8 mouse cellular contexts compared by ENCODE assay signal in the genomic region with DNA sequence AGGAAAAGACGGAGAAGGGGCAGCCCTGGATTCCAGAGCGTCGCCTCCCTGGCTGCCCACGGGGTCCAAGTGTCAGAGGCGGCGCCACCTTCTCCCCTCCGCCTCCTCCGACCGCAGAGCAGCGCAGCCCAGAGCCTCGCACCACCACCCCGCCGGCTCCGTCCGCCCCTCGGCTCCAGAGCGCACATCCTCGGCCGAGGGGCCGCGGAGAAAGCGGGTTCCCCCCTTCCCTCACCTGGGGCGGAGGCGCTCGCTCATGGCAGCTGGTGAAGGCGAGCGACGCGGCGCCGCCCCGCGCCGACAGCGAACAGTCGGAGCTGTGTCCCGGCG. TPM values are rescaled to one million over a fixed set of nuclear protein-coding genes. Genes with fewer than 3 reads are reported as not detected.
DNase-seq lines count a peak whose midpoint lies in the region; ATAC-seq and TF ChIP-seq lines count a peak whose summit lies in the region.

No protein-coding gene starts in this region.

- H3K36me3 ChIP-seq in CH12.LX (replicated peaks in 1 of 2; ENCODE audit: control insufficient read depth in 1 of 2, insufficient read depth in 1 of 2, low read length in 1 of 2), result peaks cover 11 to 37% of the 10 kb centered on the region in 2 experiments
- H3K36me3 ChIP-seq in forebrain, embryonic 14.5 days (ENCODE audit: control insufficient read depth, insufficient read depth, low read length), result peaks cover 6% of the 10 kb centered on the region
- H3K36me3 ChIP-seq in liver, postnatal 0 days (replicated peaks; ENCODE audit: insufficient read depth, low read length), result peaks cover 12% of the 10 kb centered on the region; the same call in 1 of the 2 replicates

- in situ Hi-C loops in CH12.LX (cut with MboI; ENCODE audit: low pct_ligation_motif_present, low pct_unique_long_range_greater_than_20kb, low sequenced_read_pairs), result no loop called here

- TF ChIP-seq POLR2A in CH12.LX (IDR thresholded peaks at IDR 0.05; ENCODE audit: low read depth, low read length), result no peak

- peak overlapping the region; percentile 92 for H3K27ac ChIP-seq in gastrocnemius, adult 2 months
- H3K27ac ChIP-seq in CH12.LX (ENCODE audit: insufficient read depth, low read depth), result peak overlapping the region; percentile 81
- H3K27ac ChIP-seq in forebrain, embryonic 14.5 days (ENCODE audit: low read depth, low read length), result peak overlapping the region; percentile 93
- peak overlapping the region; percentile 98 for H3K27ac ChIP-seq in liver, postnatal 0 days (ENCODE audit: low read depth)

- no peak for TF ChIP-seq CTCF in gastrocnemius, adult 2 months (IDR thresholded peaks at IDR 0.05)
- 0 out of 4 replicates have a peak, but pooled peaks of 1 of the 2 experiments have one; percentile 3 for TF ChIP-seq CTCF in CH12.LX (conservative IDR thresholded peaks at IDR 0.05 in 1 of 2, IDR thresholded peaks at IDR 0.05 in 1 of 2; ENCODE audit: low read depth in 2 of 2, low read length in 2 of 2)
- TF ChIP-seq CTCF in liver, postnatal 0 days (IDR thresholded peaks at IDR 0.05; ENCODE audit: low read depth), result 0 out of 2 replicates have a peak, but pooled peaks have one; percentile 5

- DNase-seq in gastrocnemius, adult 2 months, result no peak
- no peak for DNase-seq in gastrocnemius, postnatal 4 days (ENCODE audit: low spot score in 2 of 2)
- no peak for DNase-seq in CH12.LX (ENCODE audit: extremely low read depth)
- DNase-seq in forebrain, embryonic 14.5 days (ENCODE audit: low spot score), result no peak
- DNase-seq in liver, postnatal 0 days, result no peak
- DNase-seq in adrenal gland, adult 8-10 months, result no peak
- no peak for DNase-seq in retina, postnatal 1 day
- no peak for DNase-seq in adrenal gland, postnatal 25 days

- peaks cover 7 to 55% of the 10 kb centered on the region in 2 experiments for H3K4me1 ChIP-seq in CH12.LX (ENCODE audit: control insufficient read depth in 1 of 2, insufficient read depth in 2 of 2)
- peaks cover 23% of the 10 kb centered on the region for H3K4me1 ChIP-seq in forebrain, embryonic 14.5 days (ENCODE audit: control insufficient read depth, insufficient read depth, low read length)
- peaks cover 34% of the 10 kb centered on the region for H3K4me1 ChIP-seq in liver, postnatal 0 days (ENCODE audit: insufficient read depth)

- TF ChIP-seq EP300 in CH12.LX (IDR thresholded peaks at IDR 0.05; ENCODE audit: low read length), result no peak
- TF ChIP-seq EP300 in liver, postnatal 0 days (IDR thresholded peaks at IDR 0.05; ENCODE audit: low read depth), result no peak

- no peak for TF ChIP-seq RAD21 in CH12.LX (IDR thresholded peaks at IDR 0.05; ENCODE audit: low read depth, low read length)

- H3K4me2 ChIP-seq in CH12.LX (ENCODE audit: insufficient read depth, low read depth, poor library complexity, severe bottlenecking), result peak overlapping the region; percentile 96; the same call in 1 of the 2 replicates
- H3K4me2 ChIP-seq in forebrain, embryonic 14.5 days (ENCODE audit: low read length), result peak overlapping the region; percentile 95
- peak overlapping the region; percentile 95 for H3K4me2 ChIP-seq in liver, postnatal 0 days (ENCODE audit: low read depth, low read length)

- WGBS in forebrain, embryonic 14.5 days, result 0% methylated on average over 23 of the region's 38 CpGs
- 2% methylated on average over 23 of the region's 38 CpGs for WGBS in liver, postnatal 0 days (ENCODE audit: insufficient replicate concordance)

- H3K79me2 ChIP-seq in CH12.LX (replicated peaks; ENCODE audit: control insufficient read depth, extremely low read depth, insufficient read depth, poor library complexity, severe bottlenecking), result peaks cover 79% of the 10 kb centered on the region

- peak overlapping the region; percentile 95 for H3K9ac ChIP-seq in CH12.LX (ENCODE audit: insufficient read depth, low read depth)
- peak overlapping the region; percentile 89 for H3K9ac ChIP-seq in forebrain, embryonic 14.5 days (ENCODE audit: low read length)
- peak overlapping the region; percentile 97 for H3K9ac ChIP-seq in liver, postnatal 0 days (replicated peaks)

- no peaks in the 10 kb centered on the region for H3K27me3 ChIP-seq in CH12.LX (replicated peaks)
- H3K27me3 ChIP-seq in forebrain, embryonic 14.5 days (replicated peaks; ENCODE audit: control insufficient read depth, insufficient read depth, low read length), result no peaks in the 10 kb centered on the region
- no peaks in the 10 kb centered on the region for H3K27me3 ChIP-seq in liver, postnatal 0 days (ENCODE audit: insufficient read depth, low read length)

- dilution Hi-C loops in CH12.LX (cut with MboI; ENCODE audit: extremely low pct_ligation_motif_present, extremely low pct_unique_long_range_greater_than_20kb, low sequenced_read_pairs), result no loop called here

- H3K9me3 ChIP-seq in CH12.LX (replicated peaks; ENCODE audit: low read length), result no peaks in the 10 kb centered on the region
- no peaks in the 10 kb centered on the region for H3K9me3 ChIP-seq in forebrain, embryonic 14.5 days (replicated peaks; ENCODE audit: control insufficient read depth, low read length)
- H3K9me3 ChIP-seq in liver, postnatal 0 days (ENCODE audit: low read length), result no peaks in the 10 kb centered on the region

- intact Hi-C loops in gastrocnemius, adult 2 months (cut with DNase I), result loop anchor here (5.0 kb wide), 1 partner anchor 36 kb away; a partner anchor contains a TSS

- no peak for ATAC-seq in forebrain, embryonic 14.5 days
- ATAC-seq in liver, postnatal 0 days, result no peak

- H3K4me3 ChIP-seq in gastrocnemius, adult 2 months, result peak overlapping the region; percentile 89
- peak overlapping the region; percentile 84 to 95 (median 90) for H3K4me3 ChIP-seq in CH12.LX (replicated peaks in 1 of 3; ENCODE audit: low read depth in 2 of 3, low read length in 2 of 3, poor library complexity in 1 of 3)
- H3K4me3 ChIP-seq in forebrain, embryonic 14.5 days (ENCODE audit: low read depth, low read length), result peak overlapping the region; percentile 95
- peak overlapping the region; percentile 97 for H3K4me3 ChIP-seq in liver, postnatal 0 days (ENCODE audit: low read depth, low read length)

TF ChIP-seq in CH12.LX, 34 proteins besides CTCF, POLR2A, EP300 and RAD21 (continues in another document):
- TF ChIP-seq HCFC1 (IDR thresholded peaks at IDR 0.05; ENCODE audit: low read depth, low read length) (no peak), ETS1 (conservative IDR thresholded peaks at IDR 0.05; ENCODE audit: low read depth, low read length) (no peak), PAX5 (IDR thresholded peaks at IDR 0.05; ENCODE audit: low read length) (no peak), NELFE (IDR thresholded peaks at IDR 0.05; ENCODE audit: low read depth, low read length) (no peak), MAFK (IDR thresholded peaks at IDR 0.05; ENCODE audit: insufficient replicate concordance, low read length) (no peak)

RNA-seq across cellular contexts. Expression of a gene that starts 0.4 kb away (rescaled TPM):
- total RNA-seq in gastrocnemius, adult 2 months (2021), result 10 to 100 TPM; 29.0 to 33.0 TPM
- total RNA-seq in gastrocnemius, postnatal 4 days (2021), result 10 to 100 TPM; 29.4 to 31.3 TPM
- total RNA-seq in CH12.LX (2012; rRNA removed) (34.9 and 35.3 TPM in 2 replicates), CH12.LX (2014; rRNA removed) (11.6 and 14.6 TPM in 2 replicates)
- polyA plus RNA-seq in CH12.LX (2012; ENCODE audit: insufficient read length, low read depth), result 55.0 and 57.0 TPM in 2 replicates
- polyA plus RNA-seq in forebrain, embryonic 14.5 days (2014; fragmentation: Nextera tagmentation; extraction: Ambion mirVana), result 53.2 and 53.7 TPM in 2 replicates
- polyA plus RNA-seq in liver, postnatal 0 days (2015; fragmentation: Nextera tagmentation; extraction: Ambion mirVana), result 24.1 and 26.5 TPM in 2 replicates
- 10 to 100 TPM; 28.9 to 34.4 (median 31.0) TPM for total RNA-seq in adrenal gland, adult 8-10 months (2022)
- 29.1 and 30.5 TPM in 2 replicates for total RNA-seq in adrenal gland, postnatal 25 days (2021)

RNA-seq across cellular contexts. Expression of a gene that starts 0.6 kb away (rescaled TPM):
- 1 to 10 TPM; 4.5 to 6.3 TPM for total RNA-seq in gastrocnemius, adult 2 months (2021)
- 10 to 100 TPM; 11.3 to 16.7 TPM for total RNA-seq in gastrocnemius, postnatal 4 days (2021)
- total RNA-seq in CH12.LX (2012; rRNA removed) (25.1 and 30.1 TPM in 2 replicates), CH12.LX (2014; rRNA removed) (25.6 and 29.6 TPM in 2 replicates)
- polyA plus RNA-seq in CH12.LX (2012; ENCODE audit: insufficient read length, low read depth), result 24.7 and 26.2 TPM in 2 replicates
- polyA plus RNA-seq in forebrain, embryonic 14.5 days (2014; fragmentation: Nextera tagmentation; extraction: Ambion mirVana), result 27.0 and 28.4 TPM in 2 replicates
- 4.3 and 4.6 TPM in 2 replicates for polyA plus RNA-seq in liver, postnatal 0 days (2015; fragmentation: Nextera tagmentation; extraction: Ambion mirVana)
- total RNA-seq in adrenal gland, adult 8-10 months (2022), result 10 to 100 TPM; 16.7 to 21.8 (median 18.1) TPM
- total RNA-seq in adrenal gland, postnatal 25 days (2021), result 21.7 and 22.4 TPM in 2 replicates

RNA-seq across cellular contexts. Expression of a gene that starts 26.2 kb away (rescaled TPM):
- not detected for total RNA-seq in gastrocnemius, adult 2 months (2021)
- total RNA-seq in gastrocnemius, postnatal 4 days (2021), result not detected
- total RNA-seq in CH12.LX (2012; rRNA removed), result 0.13 TPM in 1 of 2 replicates, not detected in the other
- total RNA-seq in CH12.LX (2014; rRNA removed), result not detected in 2 replicates
- polyA plus RNA-seq in CH12.LX (2012; ENCODE audit: insufficient read length, low read depth), result 0.43 and 0.53 TPM in 2 replicates
- polyA plus RNA-seq in forebrain, embryonic 14.5 days (2014; fragmentation: Nextera tagmentation; extraction: Ambion mirVana), result not detected in 2 replicates
- 0.38 and 0.46 TPM in 2 replicates for polyA plus RNA-seq in liver, postnatal 0 days (2015; fragmentation: Nextera tagmentation; extraction: Ambion mirVana)
- under 1 TPM; 0.43 to 1.00 (median 0.75) TPM for total RNA-seq in adrenal gland, adult 8-10 months (2022)
- 0.76 TPM in 2 replicates for total RNA-seq in adrenal gland, postnatal 25 days (2021)

RNA-seq across cellular contexts. Expression of a gene that starts 33.7 kb away (rescaled TPM):
- 1 to 10 TPM; 1.8 to 3.0 TPM for total RNA-seq in gastrocnemius, adult 2 months (2021)
- 1 to 10 TPM; 8.2 to 8.9 TPM for total RNA-seq in gastrocnemius, postnatal 4 days (2021)
- total RNA-seq in CH12.LX (2012; rRNA removed) (52.2 and 54.4 TPM in 2 replicates), CH12.LX (2014; rRNA removed) (43.2 and 44.9 TPM in 2 replicates)
- polyA plus RNA-seq in CH12.LX (2012; ENCODE audit: insufficient read length, low read depth), result 51.0 and 53.1 TPM in 2 replicates
- 29.5 and 32.4 TPM in 2 replicates for polyA plus RNA-seq in forebrain, embryonic 14.5 days (2014; fragmentation: Nextera tagmentation; extraction: Ambion mirVana)
- 10.2 and 10.9 TPM in 2 replicates for polyA plus RNA-seq in liver, postnatal 0 days (2015; fragmentation: Nextera tagmentation; extraction: Ambion mirVana)
- 10 to 100 TPM; 32.5 to 40.2 (median 36.8) TPM for total RNA-seq in adrenal gland, adult 8-10 months (2022)
- 19.8 and 26.3 TPM in 2 replicates for total RNA-seq in adrenal gland, postnatal 25 days (2021)

RNA-seq across cellular contexts. Expression of a gene that starts 34.6 kb away (rescaled TPM):
- 10 to 100 TPM; 18.5 to 19.1 TPM for total RNA-seq in gastrocnemius, adult 2 months (2021)
- 10 to 100 TPM; 23.0 to 26.6 TPM for total RNA-seq in gastrocnemius, postnatal 4 days (2021)
- total RNA-seq in CH12.LX (2012; rRNA removed) (28.2 and 28.6 TPM in 2 replicates), CH12.LX (2014; rRNA removed) (15.4 and 15.8 TPM in 2 replicates)
- polyA plus RNA-seq in CH12.LX (2012; ENCODE audit: insufficient read length, low read depth), result 31.5 and 38.6 TPM in 2 replicates
- 28.8 and 33.9 TPM in 2 replicates for polyA plus RNA-seq in forebrain, embryonic 14.5 days (2014; fragmentation: Nextera tagmentation; extraction: Ambion mirVana)
- polyA plus RNA-seq in liver, postnatal 0 days (2015; fragmentation: Nextera tagmentation; extraction: Ambion mirVana), result 6.5 and 7.1 TPM in 2 replicates
- total RNA-seq in adrenal gland, adult 8-10 months (2022), result 10 to 100 TPM; 45.5 to 63.0 (median 54.6) TPM
- total RNA-seq in adrenal gland, postnatal 25 days (2021), result 47.7 and 56.8 TPM in 2 replicates
